Mouse (Mus musculus) CH12.LX (cell line): ENCODE results near the gene Ddx46. TPM values are rescaled to one million over a fixed set of nuclear protein-coding genes. Genes with fewer than 3 reads are reported as not detected.
A peak's percentile ranks its signal among the peaks of the same experiment; 100 is the strongest.

Experiments
- DNase-seq: peaks from one replicate; pipeline ENCODE4 v3.0.0-alpha.2; 2013; ENCODE audit errors: extremely low read depth
- H3K27ac ChIP-seq: 2 replicates; pipeline ENCODE4 v1.5.1; 2012; ENCODE audit warnings: low read depth, mild to moderate bottlenecking, control low read depth, moderate library complexity; ENCODE audit not compliant: insufficient read depth
- H3K27me3 ChIP-seq: replicated peaks from 2 replicates; pipeline ENCODE3; 2012; ENCODE audit warnings: inconsistent platforms
- H3K36me3 ChIP-seq, 2 experiments: replicated peaks in 1 of 2; 2 replicates each; pipeline versions ENCODE3 to v1.6.1; 2012; ENCODE audit warnings: inconsistent platforms in 1 of 2, low read length in 1 of 2, mild to moderate bottlenecking in 1 of 2, mixed read lengths in 1 of 2, moderate library complexity in 1 of 2; ENCODE audit not compliant: control insufficient read depth in 1 of 2, insufficient read depth in 1 of 2
- H3K4me1 ChIP-seq, 2 experiments: 2 replicates each; pipeline ENCODE4 v1.6.1; 2012; ENCODE audit warnings: inconsistent platforms in 1 of 2, moderate library complexity in 1 of 2; ENCODE audit not compliant: insufficient read depth in 2 of 2, control insufficient read depth in 1 of 2
- H3K4me2 ChIP-seq: 2 replicates; pipeline ENCODE4 v1.6.1; 2012; ENCODE audit warnings: low read depth, mild to moderate bottlenecking, control low read depth; ENCODE audit not compliant: poor library complexity, insufficient read depth, severe bottlenecking
- H3K4me3 ChIP-seq, 3 experiments: fragments of 150-350 bp in 1 of 3; sonication (generic) in 1 of 3; replicated peaks in 1 of 3; 2 replicates each; pipeline versions ENCODE3 to v1.5.1; 2011 to 2012; ENCODE audit warnings: low read depth in 2 of 3, low read length in 2 of 3, mild to moderate bottlenecking in 2 of 3, moderate library complexity in 2 of 3, control low read depth in 1 of 3, improper control_type of control experiment in 1 of 3, inconsistent platforms in 1 of 3, mixed read lengths in 1 of 3; ENCODE audit not compliant: poor library complexity in 1 of 3
- H3K79me2 ChIP-seq: replicated peaks from 2 replicates; pipeline ENCODE4 v1.6.1; 2012; ENCODE audit warnings: mild to moderate bottlenecking, moderate library complexity; ENCODE audit not compliant: control insufficient read depth, poor library complexity, insufficient read depth, severe bottlenecking; ENCODE audit errors: extremely low read depth
- H3K9ac ChIP-seq: 2 replicates; pipeline ENCODE4 v1.6.1; 2012; ENCODE audit warnings: low read depth, mild to moderate bottlenecking, control low read depth, moderate library complexity; ENCODE audit not compliant: insufficient read depth
- H3K9me3 ChIP-seq: replicated peaks from 2 replicates; pipeline ENCODE3; 2012; ENCODE audit warnings: low read length, inconsistent platforms, mixed read lengths
- BHLHE40 ChIP-seq: IDR thresholded peaks from 2 replicates; pipeline ENCODE4 v1.6.1; 2011; ENCODE audit warnings: mild to moderate bottlenecking, low read depth, low read length, improper control_type of control experiment
- CHD1 ChIP-seq: IDR thresholded peaks from 2 replicates; pipeline ENCODE4 v1.6.1; 2012; ENCODE audit warnings: low read depth, low read length, improper control_type of control experiment, inconsistent platforms
- CHD2 ChIP-seq: IDR thresholded peaks from 2 replicates; pipeline ENCODE4 v1.6.1; 2011; ENCODE audit warnings: low read length, improper control_type of control experiment
- CTCF ChIP-seq, 2 experiments: IDR thresholded peaks in 1 of 2; conservative IDR thresholded peaks in 1 of 2; 2 replicates each; pipeline ENCODE4 v1.5.1; 2011 to 2012; ENCODE audit warnings: low read depth in 2 of 2, low read length in 2 of 2, improper control_type of control experiment in 1 of 2, inconsistent platforms in 1 of 2, mild to moderate bottlenecking in 1 of 2, moderate library complexity in 1 of 2
- E2F4 ChIP-seq: IDR thresholded peaks from 2 replicates; pipeline ENCODE4 v1.6.1; 2011; ENCODE audit warnings: low read depth, low read length, improper control_type of control experiment; ENCODE audit not compliant: insufficient replicate concordance
- ELF1 ChIP-seq: IDR thresholded peaks from 2 replicates; pipeline ENCODE4 v1.6.1; 2014; ENCODE audit warnings: low read depth, mild to moderate bottlenecking, inconsistent platforms, low read length, improper control_type of control experiment
- EP300 ChIP-seq: IDR thresholded peaks from 2 replicates; pipeline ENCODE4 v1.6.1; 2011; ENCODE audit warnings: low read length, improper control_type of control experiment
- ETS1 ChIP-seq: conservative IDR thresholded peaks from 2 replicates; pipeline ENCODE4 v1.6.1; 2012; ENCODE audit warnings: low read depth, mild to moderate bottlenecking, inconsistent platforms, low read length, improper control_type of control experiment, moderate library complexity
- GABPA ChIP-seq: IDR thresholded peaks from 2 replicates; pipeline ENCODE4 v1.6.1; 2012; ENCODE audit warnings: low read depth, low read length, improper control_type of control experiment, inconsistent platforms; ENCODE audit not compliant: insufficient replicate concordance
- HCFC1 ChIP-seq: IDR thresholded peaks from 2 replicates; pipeline ENCODE4 v1.6.1; 2012; ENCODE audit warnings: low read depth, mild to moderate bottlenecking, inconsistent platforms, low read length, improper control_type of control experiment
- IRF4 ChIP-seq: IDR thresholded peaks from 2 replicates; pipeline ENCODE4 v1.6.1; 2014; ENCODE audit warnings: low read depth, mild to moderate bottlenecking, inconsistent platforms, low read length, improper control_type of control experiment
- JUN ChIP-seq: IDR thresholded peaks from 2 replicates; pipeline ENCODE4 v1.6.1; 2011; ENCODE audit warnings: low read depth, mild to moderate bottlenecking, low read length, improper control_type of control experiment, moderate library complexity; ENCODE audit not compliant: insufficient read depth
- JUND ChIP-seq: conservative IDR thresholded peaks from 2 replicates; pipeline ENCODE4 v1.6.1; 2011; ENCODE audit warnings: low read depth, low read length, improper control_type of control experiment
- KAT2A ChIP-seq: IDR thresholded peaks from 2 replicates; pipeline ENCODE4 v1.6.1; 2012; ENCODE audit warnings: low read length, improper control_type of control experiment, inconsistent platforms; ENCODE audit not compliant: insufficient replicate concordance
- MAFK ChIP-seq: IDR thresholded peaks from 2 replicates; pipeline ENCODE4 v1.6.1; 2011; ENCODE audit warnings: low read length, improper control_type of control experiment; ENCODE audit not compliant: insufficient replicate concordance
- MAX ChIP-seq: IDR thresholded peaks from 2 replicates; pipeline ENCODE4 v1.6.1; 2011; ENCODE audit warnings: low read length, improper control_type of control experiment
- MAZ ChIP-seq: IDR thresholded peaks from 2 replicates; pipeline ENCODE4 v1.6.1; 2012; ENCODE audit warnings: low read depth, mild to moderate bottlenecking, inconsistent platforms, low read length, improper control_type of control experiment, moderate library complexity
- MEF2A ChIP-seq: IDR thresholded peaks from 2 replicates; pipeline ENCODE4 v1.6.1; 2014; ENCODE audit warnings: low read depth, mild to moderate bottlenecking, inconsistent platforms, low read length, improper control_type of control experiment, borderline replicate concordance
- MXI1 ChIP-seq: IDR thresholded peaks from 2 replicates; pipeline ENCODE4 v1.6.1; 2011; ENCODE audit warnings: mild to moderate bottlenecking, low read depth, low read length, improper control_type of control experiment
- MYC ChIP-seq: IDR thresholded peaks from 2 replicates; pipeline ENCODE4 v1.6.1; 2011; ENCODE audit warnings: low read depth, mild to moderate bottlenecking, improper control_type of control experiment, low read length
- NELFE ChIP-seq: IDR thresholded peaks from 2 replicates; pipeline ENCODE4 v1.6.1; 2011; ENCODE audit warnings: low read depth, low read length, improper control_type of control experiment
- NRF1 ChIP-seq: IDR thresholded peaks from 2 replicates; pipeline ENCODE4 v1.6.1; 2014; ENCODE audit warnings: low read depth, mild to moderate bottlenecking, inconsistent platforms, low read length, improper control_type of control experiment, moderate library complexity
- PAX5 ChIP-seq: IDR thresholded peaks from 2 replicates; pipeline ENCODE4 v1.6.1; 2012; ENCODE audit warnings: low read length, inconsistent platforms, mixed read lengths
- POLR2A ChIP-seq: IDR thresholded peaks from 2 replicates; pipeline ENCODE4 v1.6.1; 2011; ENCODE audit warnings: low read depth, mild to moderate bottlenecking, improper control_type of control experiment, low read length
- POLR2AphosphoS2 ChIP-seq: IDR thresholded peaks from 2 replicates; pipeline ENCODE4 v1.6.1; 2011; ENCODE audit warnings: low read depth, low read length, improper control_type of control experiment
- RAD21 ChIP-seq: IDR thresholded peaks from 2 replicates; pipeline ENCODE4 v1.6.1; 2011; ENCODE audit warnings: low read depth, mild to moderate bottlenecking, low read length, improper control_type of control experiment, moderate library complexity
- RCOR1 ChIP-seq: conservative IDR thresholded peaks from 2 replicates; pipeline ENCODE4 v1.6.1; 2012; ENCODE audit warnings: low read depth, mild to moderate bottlenecking, inconsistent platforms, low read length, improper control_type of control experiment
- SIN3A ChIP-seq: IDR thresholded peaks from 2 replicates; pipeline ENCODE4 v1.6.1; 2012; ENCODE audit warnings: low read length, improper control_type of control experiment, inconsistent platforms
- SMC3 ChIP-seq: IDR thresholded peaks from 2 replicates; pipeline ENCODE4 v1.6.1; 2011; ENCODE audit warnings: low read depth, low read length, improper control_type of control experiment
- TBP ChIP-seq: conservative IDR thresholded peaks from 2 replicates; pipeline ENCODE4 v1.6.1; 2011; ENCODE audit warnings: low read depth, low read length, improper control_type of control experiment
- TCF12 ChIP-seq: IDR thresholded peaks from 2 replicates; pipeline ENCODE4 v1.6.1; 2014; ENCODE audit warnings: low read depth, mild to moderate bottlenecking, inconsistent platforms, low read length, improper control_type of control experiment
- UBTF ChIP-seq: IDR thresholded peaks from 2 replicates; pipeline ENCODE4 v1.6.1; 2012; ENCODE audit warnings: low read depth, mild to moderate bottlenecking, inconsistent platforms, low read length, improper control_type of control experiment, moderate library complexity
- USF2 ChIP-seq: conservative IDR thresholded peaks from 2 replicates; pipeline ENCODE4 v1.6.1; 2011; ENCODE audit warnings: low read depth, low read length, improper control_type of control experiment
- ZC3H11A ChIP-seq: IDR thresholded peaks from 2 replicates; pipeline ENCODE4 v1.6.1; 2012; ENCODE audit warnings: low read depth, mild to moderate bottlenecking, inconsistent platforms, low read length, improper control_type of control experiment
- ZKSCAN1 ChIP-seq: IDR thresholded peaks from 2 replicates; pipeline ENCODE4 v1.6.1; 2012; ENCODE audit warnings: low read depth, inconsistent platforms, low read length, improper control_type of control experiment, borderline replicate concordance
- ZMIZ1 ChIP-seq: IDR thresholded peaks from 2 replicates; pipeline ENCODE4 v1.6.1; 2012; ENCODE audit warnings: low read depth, mild to moderate bottlenecking, inconsistent platforms, low read length, improper control_type of control experiment
- ZNF384 ChIP-seq: IDR thresholded peaks from 2 replicates; pipeline ENCODE4 v1.6.1; 2012; ENCODE audit warnings: low read depth, low read length, improper control_type of control experiment, inconsistent platforms
- dilution Hi-C: fragments of 300-500 bp; cut with MboI; formaldehyde crosslinking; loops from 2 replicates; pipeline ENCODE4 v1.14.3; 2020; ENCODE audit warnings: low sequenced_read_pairs; ENCODE audit not compliant: extremely low pct_unique_long_range_greater_than_20kb, extremely low pct_ligation_motif_present
- in situ Hi-C: fragments of 300-500 bp; cut with MboI; formaldehyde crosslinking; loops from 3 replicates; pipeline ENCODE4 v1.14.3; 2019; ENCODE audit warnings: low sequenced_read_pairs, low pct_ligation_motif_present, low pct_unique_long_range_greater_than_20kb, mixed read lengths
- polyA plus RNA-seq: library from polyadenylated mRNA; unstranded; fragments of >175 nt; gene quantifications from 2 replicates; pipeline ENCODE4 v1.2.1, GENCODE M21; 2012; ENCODE audit warnings: low read depth; ENCODE audit not compliant: insufficient read length
- total RNA-seq, 2 experiments: library from RNA; depleted of rRNA; stranded (reverse); fragments of 300-350 nt in 1 of 2; fragments of >200 nt in 1 of 2; gene quantifications; 2 replicates each; pipeline ENCODE4 v1.2.3; 2012 to 2014

The Ddx46 gene
- total and polyA plus RNA-seq, 3 experiments = 35.4 to 103 (median 36.1) TPM

DNA sequence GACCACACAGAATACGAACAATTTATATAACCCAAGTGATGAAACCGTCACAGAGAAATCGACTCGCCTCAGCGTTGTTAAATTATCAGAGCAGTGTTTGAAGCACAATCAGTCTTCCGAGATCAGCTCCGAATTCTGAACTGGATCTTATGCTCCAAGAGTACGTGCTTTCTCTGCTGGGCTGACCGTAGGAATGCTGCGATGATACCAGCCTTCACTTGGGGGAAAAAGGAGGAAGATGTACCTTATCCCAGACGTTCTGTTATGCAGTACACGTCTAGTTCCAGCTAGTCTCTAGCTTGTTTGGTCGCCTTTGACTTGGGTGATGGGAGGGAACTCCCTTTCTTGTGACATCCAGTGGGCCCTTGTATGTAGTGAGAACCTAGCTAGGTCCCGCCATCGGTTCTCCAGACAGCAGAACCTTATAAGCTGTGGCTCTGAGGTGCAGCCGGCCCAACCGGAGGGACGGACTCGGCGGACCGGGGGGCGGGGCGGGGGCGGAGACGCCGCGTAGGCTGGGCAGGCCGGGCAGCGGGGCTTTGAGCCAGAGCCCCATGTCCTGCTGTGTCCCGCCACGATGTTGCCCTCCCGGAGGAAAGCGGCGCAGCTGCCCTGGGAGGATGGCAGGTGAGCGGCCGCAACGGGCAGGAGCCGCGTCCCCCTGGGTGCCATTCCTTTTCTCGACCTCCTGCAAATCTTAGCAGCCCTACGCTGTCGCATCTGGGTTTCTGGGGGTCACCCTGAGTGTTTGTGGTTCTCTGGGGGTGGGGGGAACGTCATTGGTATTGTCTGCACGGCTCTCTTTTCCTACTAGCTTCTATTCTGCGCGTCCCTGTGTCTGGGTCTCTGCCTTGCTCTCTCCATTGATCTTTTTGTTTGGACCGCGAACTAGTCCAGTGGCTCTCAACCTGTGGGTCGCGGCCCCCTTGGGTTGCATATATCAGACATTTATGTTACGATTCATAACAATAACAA is 35.0 kb upstream of the Ddx46 start, which contains the start of gene B4galt7:
Gene B4galt7, plus strand, starts transcription at position 331 of the 975 bp plus-strand sequence.
- Histone ChIP-seq H3K36me3 (peaks cover 37 to 61% of the 10 kb centered on the region in 2 experiments), H3K9ac (peak within 1 kb of the TSS; percentile 55), H3K79me2 (peaks cover 6% of the 10 kb centered on the region), H3K27ac (peak within 1 kb of the TSS; percentile 3; the same call in 1 of the 2 replicates), H3K27me3 (no peaks in the 10 kb centered on the region), H3K9me3 (no peaks in the 10 kb centered on the region), H3K4me2 (peak within 1 kb of the TSS; percentile 81), H3K4me3 (peak within 1 kb of the TSS; percentile 87 to 100 (median 89)), H3K4me1 (peaks cover 3 to 25% of the 10 kb centered on the region in 2 experiments; a peak in 2 of 4 replicates)
- in situ Hi-C loops = loop anchor here (10.0 kb wide), 1 partner anchor 125 kb away; the partner anchor contains the start of gene Pcbd2
- dilution Hi-C loops = no loop called here
- DNase-seq = peak; percentile 75
- peak; percentile 55 for TF ChIP-seq NRF1
- TF ChIP-seq IRF4 = peak; percentile 79
- no peak for TF ChIP-seq JUND
- peak; percentile 69; the same call in 1 of the 2 replicates for TF ChIP-seq UBTF
- no peak for TF ChIP-seq CHD1
- no peak for TF ChIP-seq EP300
- no peak for TF ChIP-seq SMC3
- TF ChIP-seq ELF1 = peak; percentile 79
- peak; percentile 73; the same call in 1 of the 2 replicates for TF ChIP-seq MEF2A
- TF ChIP-seq ZMIZ1 = no peak
- no peak for TF ChIP-seq RAD21
- peak; percentile 62; the same call in 1 of the 2 replicates for TF ChIP-seq NELFE
- TF ChIP-seq MAFK = no peak
- TF ChIP-seq CHD2 = peak; percentile 74
- TF ChIP-seq ZKSCAN1 = no peak
- no peak for TF ChIP-seq ETS1
- TF ChIP-seq POLR2A = peak; percentile 64
- no peak for TF ChIP-seq TBP
- TF ChIP-seq ZNF384 = 0 out of 2 replicates have a peak, but pooled peaks have one; percentile 30
- TF ChIP-seq TCF12 = peak; percentile 88
- TF ChIP-seq GABPA = peak; percentile 55; the same call in 1 of the 2 replicates
- TF ChIP-seq MYC = no peak
- TF ChIP-seq RCOR1 = peak; percentile 61
- peak; percentile 91 for TF ChIP-seq MAZ
- no peak for TF ChIP-seq ZC3H11A
- no peak for TF ChIP-seq POLR2AphosphoS2
- peak; percentile 95 for TF ChIP-seq MXI1
- TF ChIP-seq CTCF (conservative IDR thresholded peaks at IDR 0.05 in 1 of 2, IDR thresholded peaks at IDR 0.05 in 1 of 2; ENCODE audit: low read depth in 2 of 2, low read length in 2 of 2) = no peak
- peak; percentile 97 for TF ChIP-seq HCFC1
- TF ChIP-seq E2F4 = no peak
- TF ChIP-seq BHLHE40 = no peak
- peak; percentile 92 for TF ChIP-seq SIN3A
- no peak for TF ChIP-seq USF2
- TF ChIP-seq MAX = peak; percentile 20; the same call in 1 of the 2 replicates
- TF ChIP-seq PAX5 = no peak
- TF ChIP-seq JUN = no peak
- TF ChIP-seq KAT2A = peak; percentile 90; the same call in 1 of the 2 replicates
